Mouse (Mus musculus): ENCODE measurements around the gene Dner. TPM values are rescaled to one million over a fixed set of nuclear protein-coding genes. Genes with fewer than 3 reads are reported as not detected.

Dner gene
- total and polyA plus RNA-seq, 2 experiments: not detected

- peak overlapping the region; percentile 34; the same call in 1 of the 2 replicates for H3K27ac ChIP-seq (replicated peaks; ENCODE audit: insufficient read depth, low read depth, low read length)
- H3K36me3 ChIP-seq (ENCODE audit: control insufficient read depth, insufficient read depth, low read length): no peaks in the 10 kb centered on the region
- H3K9ac ChIP-seq (ENCODE audit: low read depth, low read length): no peak overlapping the region
- H3K27me3 ChIP-seq (ENCODE audit: control insufficient read depth, insufficient read depth, low read length): no peaks in the 10 kb centered on the region
- 37% methylated on average over 7 of the region's 7 CpGs for WGBS
- peaks cover 8% of the 10 kb centered on the region for H3K4me1 ChIP-seq (ENCODE audit: control insufficient read depth, insufficient read depth, low read length)
- TF ChIP-seq CTCF (IDR thresholded peaks at IDR 0.05; ENCODE audit: low read depth, low read length): no peak
- no peak for TF ChIP-seq POLR2A (IDR thresholded peaks at IDR 0.05; ENCODE audit: extremely low read depth, insufficient read depth, low read length)
- DNase-seq (ENCODE audit: extremely low read depth, low read depth, low spot score): peak; percentile 95
- H3K79me2 ChIP-seq (ENCODE audit: control insufficient read depth, insufficient read depth, low read length): no peaks in the 10 kb centered on the region
- H3K4me3 ChIP-seq (ENCODE audit: insufficient read depth, low read depth, low read length): no peak overlapping the region
These were observed 333.1 kb downstream of the Dner start for GRCm38 (mm10) chr1:84362709-84363617.

- no peak overlapping the region for H3K9ac ChIP-seq (ENCODE audit: low read depth, low read length)
- no peak for TF ChIP-seq CTCF (IDR thresholded peaks at IDR 0.05; ENCODE audit: low read depth, low read length)
- no peak for TF ChIP-seq POLR2A (IDR thresholded peaks at IDR 0.05; ENCODE audit: extremely low read depth, insufficient read depth, low read length)
- peaks cover 8% of the 10 kb centered on the region for H3K4me1 ChIP-seq (ENCODE audit: control insufficient read depth, insufficient read depth, low read length)
- 93% methylated on average over 1 of the region's 1 CpGs for WGBS
- H3K27ac ChIP-seq (replicated peaks; ENCODE audit: insufficient read depth, low read depth, low read length): peak overlapping the region; percentile 34
- no peak overlapping the region for H3K4me3 ChIP-seq (ENCODE audit: insufficient read depth, low read depth, low read length)
- H3K36me3 ChIP-seq (ENCODE audit: control insufficient read depth, insufficient read depth, low read length): no peaks in the 10 kb centered on the region
- H3K79me2 ChIP-seq (ENCODE audit: control insufficient read depth, insufficient read depth, low read length): no peaks in the 10 kb centered on the region
- no peaks in the 10 kb centered on the region for H3K27me3 ChIP-seq (ENCODE audit: control insufficient read depth, insufficient read depth, low read length)
- DNase-seq (ENCODE audit: extremely low read depth, low read depth, low spot score): no peak
These were observed 333.8 kb downstream of the Dner start for GRCm38 (mm10) chr1:84362209-84362608.

GRCm38 (mm10) chr1:84361389-84361788, 334.6 kb downstream of the Dner start:
- no peak overlapping the region for H3K4me3 ChIP-seq (ENCODE audit: insufficient read depth, low read depth, low read length)
- no peaks in the 10 kb centered on the region for H3K27me3 ChIP-seq (ENCODE audit: control insufficient read depth, insufficient read depth, low read length)

GRCm38 (mm10) chr1:84359611-84360500, 336.2 kb downstream of the Dner start:
- no peak overlapping the region for H3K27ac ChIP-seq (replicated peaks; ENCODE audit: insufficient read depth, low read depth, low read length)
- no peak overlapping the region for H3K9ac ChIP-seq (ENCODE audit: low read depth, low read length)
- H3K79me2 ChIP-seq (ENCODE audit: control insufficient read depth, insufficient read depth, low read length): no peaks in the 10 kb centered on the region
- no peak for TF ChIP-seq POLR2A (IDR thresholded peaks at IDR 0.05; ENCODE audit: extremely low read depth, insufficient read depth, low read length)
- TF ChIP-seq CTCF (IDR thresholded peaks at IDR 0.05; ENCODE audit: low read depth, low read length): no peak
- 88% methylated on average over 6 of the region's 6 CpGs for WGBS
- peak; percentile 41 for DNase-seq (ENCODE audit: extremely low read depth, low read depth, low spot score)
- peaks cover 8% of the 10 kb centered on the region for H3K4me1 ChIP-seq (ENCODE audit: control insufficient read depth, insufficient read depth, low read length)
- no peaks in the 10 kb centered on the region for H3K36me3 ChIP-seq (ENCODE audit: control insufficient read depth, insufficient read depth, low read length)
- H3K27me3 ChIP-seq (ENCODE audit: control insufficient read depth, insufficient read depth, low read length): no peaks in the 10 kb centered on the region
- H3K4me3 ChIP-seq (ENCODE audit: insufficient read depth, low read depth, low read length): no peak overlapping the region

More at GRCm38 (mm10) chr1:84361389-84361788, 334.6 kb downstream of the Dner start:
- Histone ChIP-seq H3K4me1 (ENCODE audit: control insufficient read depth, insufficient read depth, low read length) (peaks cover 8% of the 10 kb centered on the region), H3K79me2 (ENCODE audit: control insufficient read depth, insufficient read depth, low read length) (no peaks in the 10 kb centered on the region), H3K27ac (replicated peaks; ENCODE audit: insufficient read depth, low read depth, low read length) (no peak overlapping the region), H3K36me3 (ENCODE audit: control insufficient read depth, insufficient read depth, low read length) (no peaks in the 10 kb centered on the region), H3K9ac (ENCODE audit: low read depth, low read length) (no peak overlapping the region)
- 36% methylated on average over 3 of the region's 3 CpGs for WGBS
- peak; percentile 32 for DNase-seq (ENCODE audit: extremely low read depth, low read depth, low spot score)
- TF ChIP-seq CTCF (IDR thresholded peaks at IDR 0.05; ENCODE audit: low read depth, low read length) (no peak), POLR2A (IDR thresholded peaks at IDR 0.05; ENCODE audit: extremely low read depth, insufficient read depth, low read length) (no peak)

GRCm38 (mm10) chr1:84357216-84357615, 338.8 kb downstream of the Dner start:
- no peak overlapping the region for H3K9ac ChIP-seq (ENCODE audit: low read depth, low read length)
- WGBS: 93% methylated on average over 5 of the region's 5 CpGs
- no peak for DNase-seq (ENCODE audit: extremely low read depth, low read depth, low spot score)
- no peaks in the 10 kb centered on the region for H3K36me3 ChIP-seq (ENCODE audit: control insufficient read depth, insufficient read depth, low read length)
- no peak for TF ChIP-seq POLR2A (IDR thresholded peaks at IDR 0.05; ENCODE audit: extremely low read depth, insufficient read depth, low read length)
- no peak for TF ChIP-seq CTCF (IDR thresholded peaks at IDR 0.05; ENCODE audit: low read depth, low read length)
- H3K79me2 ChIP-seq (ENCODE audit: control insufficient read depth, insufficient read depth, low read length): no peaks in the 10 kb centered on the region
- H3K27me3 ChIP-seq (ENCODE audit: control insufficient read depth, insufficient read depth, low read length): no peaks in the 10 kb centered on the region
- H3K4me3 ChIP-seq (ENCODE audit: insufficient read depth, low read depth, low read length): no peak overlapping the region
- H3K27ac ChIP-seq (replicated peaks; ENCODE audit: insufficient read depth, low read depth, low read length): no peak overlapping the region
- H3K4me1 ChIP-seq (ENCODE audit: control insufficient read depth, insufficient read depth, low read length): peaks cover under 1% of the 10 kb centered on the region; the same call in 1 of the 2 replicates

All from liver, adult 2 months (tissue).